Mouse (Mus musculus): ENCODE results near the gene Gdf15.

Gdf15 gene

DNA sequence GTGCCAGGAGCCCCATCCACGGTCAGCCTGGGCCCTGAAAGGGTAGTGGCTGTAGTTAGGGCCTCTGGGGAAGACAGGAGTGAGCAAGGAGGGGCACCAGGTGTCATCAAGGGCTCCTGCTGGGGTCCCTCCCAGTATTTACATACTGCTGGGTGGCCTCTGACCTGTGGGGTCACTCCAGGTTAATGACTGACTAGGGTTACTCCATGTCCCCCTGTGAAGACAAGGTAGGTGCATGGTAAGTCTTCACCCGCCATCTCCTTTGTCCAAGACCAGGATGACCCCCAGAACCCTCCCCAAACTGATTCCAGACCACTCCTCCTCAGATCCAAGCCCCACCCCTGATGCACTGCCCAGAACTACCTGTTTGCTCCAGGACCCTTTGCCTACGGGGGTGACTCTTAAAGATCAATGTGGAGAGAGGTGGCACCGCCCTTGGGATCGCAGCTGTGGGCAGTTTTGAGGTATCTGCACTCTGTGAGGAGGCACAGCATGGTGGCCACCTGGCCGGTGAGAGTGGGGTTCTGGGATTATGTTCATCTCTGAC is at the start of gene Gdf15:
TSS of gene Gdf15 (minus strand) at position 111 of the 547 bp plus-strand sequence.
- no peak for DNase-seq (ENCODE audit: low spot score in 2 of 2)

DNA sequence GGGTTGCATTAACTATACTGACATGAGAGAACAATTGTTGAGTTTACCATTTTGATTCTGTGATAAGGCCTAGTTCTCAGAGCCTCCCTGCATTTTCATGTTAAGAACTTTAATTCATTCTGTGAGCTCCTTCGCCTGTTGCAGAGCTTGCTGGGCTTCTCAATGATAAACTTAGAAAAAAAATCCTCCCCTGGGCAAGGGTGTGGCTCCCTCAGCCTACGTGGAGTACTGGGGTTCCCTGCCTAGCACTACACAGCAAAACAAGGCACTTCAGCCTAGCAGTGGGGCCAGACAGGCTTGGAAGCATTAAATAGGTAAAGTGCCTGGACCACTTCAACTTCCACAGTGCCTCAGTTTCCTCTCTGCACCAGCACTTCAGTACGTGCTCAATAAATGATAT is 49.2 kb upstream of the Gdf15 start:
- DNase-seq (ENCODE audit: low spot score in 2 of 2): no peak

DNA sequence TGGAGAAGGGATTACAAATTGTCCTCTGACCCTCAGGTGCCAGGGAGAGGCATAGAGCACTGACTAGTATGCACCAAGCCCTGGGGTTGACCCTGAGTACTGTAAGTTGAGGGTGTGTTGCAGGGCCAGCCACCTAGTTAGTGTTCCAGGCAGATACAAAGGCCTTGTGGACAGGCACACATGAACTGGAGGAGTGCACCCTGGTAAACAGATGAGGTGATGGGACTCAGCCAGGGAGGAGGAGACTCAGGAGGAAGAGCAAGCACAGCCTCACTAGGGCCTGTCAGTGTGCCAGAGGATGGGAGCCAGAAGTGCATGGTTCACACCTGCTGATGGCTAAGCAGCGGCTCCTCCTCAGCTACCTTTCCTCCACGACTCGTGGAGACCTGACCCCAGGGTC is 47.8 kb upstream of the Gdf15 start:
- DNase-seq (ENCODE audit: low spot score in 2 of 2): no peak

DNA sequence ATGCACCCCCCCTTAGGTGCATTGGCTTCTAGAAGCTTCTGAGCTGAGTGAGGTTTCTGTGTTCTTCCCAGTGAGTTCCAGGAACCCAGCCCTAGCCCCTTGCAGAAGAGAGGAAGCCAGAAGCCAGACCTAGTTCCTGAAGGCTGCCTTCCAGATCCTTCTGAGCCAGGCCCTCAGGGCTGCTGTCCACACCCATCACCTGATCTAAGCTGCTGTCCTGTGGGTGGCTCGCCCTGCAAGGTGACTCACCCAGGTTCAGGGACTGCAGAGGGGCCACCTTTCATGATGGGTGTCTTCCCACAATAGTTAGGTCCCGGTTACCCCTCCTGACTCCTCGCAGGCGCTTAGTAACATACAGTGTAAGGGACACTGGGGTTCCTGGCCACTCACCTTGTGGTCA is 47.1 kb upstream of the Gdf15 start:
- no peak for DNase-seq (ENCODE audit: low spot score in 2 of 2)

DNA sequence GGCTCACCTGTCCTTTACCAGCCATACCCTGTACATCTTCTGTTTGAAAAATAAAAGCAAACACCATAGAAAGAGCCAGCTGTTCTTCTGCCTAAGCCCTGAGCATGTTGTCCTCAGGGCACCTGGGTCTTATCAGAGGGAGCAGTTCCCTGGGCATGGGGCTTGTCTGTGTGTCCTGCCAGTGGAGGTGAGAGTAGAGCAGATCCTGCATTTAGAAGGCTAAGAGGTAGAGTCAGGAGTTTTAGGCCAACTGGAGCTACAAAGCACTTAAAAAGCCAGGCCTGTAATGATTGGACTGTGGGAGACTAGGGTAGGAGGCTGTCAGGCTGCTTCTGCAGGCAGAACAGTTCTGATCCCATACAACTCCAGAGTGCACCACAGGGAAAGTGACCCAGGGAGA is 46.4 kb upstream of the Gdf15 start:
- DNase-seq (ENCODE audit: low spot score in 2 of 2): no peak

DNA sequence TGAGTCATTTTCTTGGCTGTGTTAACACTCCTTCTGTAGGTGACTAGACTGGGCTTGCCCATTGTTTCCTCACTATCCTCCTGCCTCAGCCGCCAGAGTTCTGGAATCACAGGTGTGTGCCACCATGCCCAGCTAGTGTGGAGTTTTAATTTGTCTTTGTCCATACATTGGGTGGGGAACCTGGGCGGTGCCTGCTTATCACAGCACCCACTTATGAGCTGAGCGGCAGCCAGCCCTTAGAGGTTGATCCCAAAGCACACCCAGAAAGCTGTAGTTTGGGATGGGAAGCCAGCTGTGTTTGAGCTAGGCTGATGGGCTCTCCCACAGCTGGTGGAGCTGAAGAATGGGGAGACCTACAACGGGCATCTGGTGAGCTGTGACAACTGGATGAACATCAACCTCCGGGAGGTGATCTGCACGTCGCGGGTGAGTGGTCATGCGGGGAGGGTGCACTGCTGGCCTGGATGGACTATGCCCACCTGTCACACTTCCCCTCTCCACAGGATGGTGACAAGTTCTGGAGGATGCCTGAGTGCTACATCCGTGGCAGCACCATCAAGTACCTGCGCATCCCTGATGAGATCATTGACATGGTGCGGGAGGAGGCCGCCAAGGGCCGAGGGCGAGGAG is 45.3 kb upstream of the Gdf15 start:
- no peak for DNase-seq (ENCODE audit: low spot score in 2 of 2)

DNA sequence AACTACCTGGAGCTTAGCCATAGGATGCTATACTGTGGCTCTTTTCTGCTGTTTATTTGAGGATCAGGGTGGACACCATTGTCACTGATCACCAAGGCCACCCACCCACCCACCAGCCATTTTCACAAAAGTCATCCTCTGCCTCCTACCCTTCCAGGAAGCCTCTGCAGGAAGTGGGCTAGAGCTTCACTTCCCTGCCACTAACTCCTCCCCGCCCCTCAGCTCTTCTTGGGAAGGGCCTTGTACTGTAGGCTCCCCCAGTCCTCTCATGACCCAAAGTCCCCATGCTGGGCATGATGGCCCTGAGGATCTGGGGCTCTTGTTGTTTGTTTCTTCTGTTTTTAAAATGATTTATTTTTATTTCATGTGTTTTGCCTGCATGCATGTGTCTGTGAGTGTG is 43.1 kb upstream of the Gdf15 start:
- no peak for DNase-seq (ENCODE audit: low spot score in 2 of 2)

DNA sequence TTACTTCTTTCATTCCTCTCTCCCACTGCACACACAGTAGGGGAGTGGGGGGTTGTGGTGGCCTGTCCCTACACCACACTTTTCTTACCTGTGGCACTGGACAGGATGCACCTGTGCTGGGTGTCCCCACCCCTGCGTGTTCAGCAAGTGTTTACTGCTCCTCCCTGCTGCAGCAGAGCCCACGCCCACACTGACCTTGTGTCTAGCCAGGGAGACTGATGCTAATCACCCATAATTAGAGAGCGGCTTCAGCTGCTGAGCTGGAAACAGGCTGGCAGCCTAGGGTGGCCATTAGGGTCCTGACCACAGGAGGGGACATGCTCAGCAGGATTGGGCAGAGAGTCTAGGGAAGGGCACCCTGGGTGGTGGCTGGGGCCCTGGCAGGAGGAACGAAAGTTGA is 42.5 kb upstream of the Gdf15 start:
- DNase-seq (ENCODE audit: low spot score in 2 of 2): no peak

DNA sequence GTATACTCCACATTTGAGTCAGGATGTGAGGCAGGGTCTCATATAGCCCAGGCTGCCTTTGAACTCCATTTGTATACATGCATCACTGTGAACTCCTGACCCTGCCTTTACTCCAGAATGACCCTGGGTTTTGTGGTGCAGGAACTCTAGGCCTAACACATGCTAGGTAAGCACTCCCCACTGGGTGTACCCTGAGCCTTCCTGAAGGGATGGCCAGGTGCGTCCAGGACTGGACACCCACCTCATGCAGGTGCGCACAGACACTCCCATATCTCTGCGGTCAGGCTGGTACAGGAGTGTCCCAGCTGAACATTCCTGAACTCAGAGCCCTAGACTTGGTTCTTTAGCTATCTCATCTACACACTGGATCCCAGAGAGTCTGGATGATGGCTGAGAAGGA is 41.9 kb upstream of the Gdf15 start:
- DNase-seq (ENCODE audit: low spot score in 2 of 2): no peak

DNA sequence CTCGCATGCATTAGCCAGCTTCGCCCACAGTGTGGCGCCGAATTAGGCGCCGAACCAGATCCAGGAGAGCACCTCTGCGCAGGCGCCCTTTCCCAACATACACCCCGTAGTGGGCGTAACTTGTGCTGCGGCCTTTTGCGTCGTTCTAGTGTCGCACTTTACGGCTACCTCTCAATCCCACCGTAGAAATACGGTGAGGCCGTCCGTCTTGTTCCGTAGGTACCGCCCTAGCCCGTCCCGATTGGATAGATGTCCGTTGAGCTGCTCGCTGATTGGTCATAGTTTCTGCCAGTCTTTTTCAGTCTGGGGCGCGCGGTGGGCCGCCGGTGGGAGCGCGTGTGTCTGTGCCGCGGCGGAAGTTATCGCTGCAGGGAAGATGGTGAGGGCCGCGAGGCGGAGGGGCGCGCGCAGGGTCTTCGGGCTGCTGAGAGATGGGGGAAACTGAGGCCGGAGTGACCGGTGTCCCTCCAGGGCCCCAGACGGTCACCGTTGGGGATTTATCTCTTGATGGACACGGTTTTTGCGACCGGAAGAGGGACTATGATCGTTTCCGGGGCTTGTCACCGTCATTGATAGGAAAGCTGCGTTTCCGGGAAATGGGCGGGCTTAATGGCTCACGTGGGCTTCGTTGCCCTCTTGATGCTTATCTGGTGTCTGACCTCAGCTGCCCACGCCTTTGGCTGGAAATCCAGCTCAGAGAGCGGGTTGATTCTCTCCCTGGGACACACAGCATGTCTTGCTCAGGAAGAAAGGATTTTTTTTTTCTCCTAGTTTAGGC is 41.0 kb upstream of the Gdf15 start, which contains the start of gene Lsm4:
TSS of gene Lsm4 (plus strand) at position 170 of the 778 bp plus-strand sequence.
- peak; percentile 99 to 100 for DNase-seq (ENCODE audit: low spot score in 2 of 2)

DNA sequence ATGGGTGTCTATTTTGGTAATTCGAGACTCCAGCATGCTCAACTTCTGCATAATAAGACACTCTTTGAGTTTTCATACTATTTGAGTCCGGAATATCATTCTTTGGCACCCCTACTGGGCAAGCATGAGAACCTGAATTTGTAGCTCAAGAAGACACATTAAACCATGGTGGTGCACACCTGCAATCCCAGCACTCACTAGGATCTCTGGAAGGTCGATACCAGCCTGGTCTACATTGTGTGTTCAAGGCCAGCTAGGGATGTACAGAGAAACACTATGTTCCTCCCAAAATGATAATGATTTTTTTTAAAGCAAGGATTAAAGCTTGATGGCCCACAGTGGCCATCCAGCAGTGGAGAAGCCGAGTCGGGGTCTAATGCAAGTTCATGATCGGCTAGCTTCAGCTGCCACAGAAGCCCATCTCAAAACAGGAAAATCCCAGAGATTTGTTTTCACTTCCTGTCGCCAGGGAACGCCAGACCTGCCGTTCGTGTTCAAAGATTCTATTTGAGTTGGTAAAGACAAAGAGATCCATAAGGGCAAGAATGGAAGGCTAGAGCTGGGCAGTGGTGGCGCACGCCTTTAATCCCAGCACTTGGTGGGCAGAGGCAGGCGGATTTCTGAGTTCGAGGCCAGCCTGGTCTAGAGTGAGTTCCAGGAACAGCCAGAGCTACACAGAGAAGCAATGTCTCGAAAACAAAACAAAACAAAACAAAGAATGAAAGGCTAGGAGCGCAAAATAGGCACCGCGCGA is 40.2 kb upstream of the Gdf15 start:
- no peak for DNase-seq (ENCODE audit: low spot score in 2 of 2)

DNA sequence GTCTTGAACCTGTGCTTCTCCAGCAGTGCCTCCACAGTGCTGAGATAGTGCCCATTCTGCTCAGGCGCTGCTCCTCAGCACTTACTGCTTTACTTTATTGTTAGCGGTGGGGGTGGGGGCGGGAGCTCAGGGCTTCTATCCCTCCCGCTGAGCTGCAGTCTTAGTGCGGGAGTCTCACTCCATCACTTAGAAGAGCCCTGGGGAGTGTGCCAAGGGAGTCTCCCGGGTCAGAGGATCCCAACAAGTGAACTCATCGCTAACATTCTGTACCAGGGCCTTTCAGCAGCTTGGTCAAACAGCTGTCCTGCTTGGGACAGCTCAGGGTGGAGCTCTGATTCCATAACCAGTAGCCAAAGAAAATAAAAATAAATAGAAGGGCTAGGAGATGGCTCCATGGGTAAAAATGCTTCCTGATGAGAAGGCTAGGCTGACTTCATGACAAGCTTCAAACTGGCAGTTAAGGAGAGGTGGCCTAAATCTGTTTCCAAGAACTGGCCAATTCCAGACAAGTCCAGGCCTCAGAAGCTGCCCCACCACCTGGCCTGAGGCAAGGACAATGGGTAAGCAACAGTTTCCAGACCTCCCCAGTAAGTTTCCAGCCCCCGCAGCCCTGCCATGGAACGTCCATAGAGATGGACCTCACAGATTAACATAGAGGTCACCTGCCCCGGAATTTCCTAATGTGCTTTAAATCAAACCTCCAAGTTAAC is 39.5 kb upstream of the Gdf15 start:
- no peak for DNase-seq (ENCODE audit: low spot score in 2 of 2)

DNA sequence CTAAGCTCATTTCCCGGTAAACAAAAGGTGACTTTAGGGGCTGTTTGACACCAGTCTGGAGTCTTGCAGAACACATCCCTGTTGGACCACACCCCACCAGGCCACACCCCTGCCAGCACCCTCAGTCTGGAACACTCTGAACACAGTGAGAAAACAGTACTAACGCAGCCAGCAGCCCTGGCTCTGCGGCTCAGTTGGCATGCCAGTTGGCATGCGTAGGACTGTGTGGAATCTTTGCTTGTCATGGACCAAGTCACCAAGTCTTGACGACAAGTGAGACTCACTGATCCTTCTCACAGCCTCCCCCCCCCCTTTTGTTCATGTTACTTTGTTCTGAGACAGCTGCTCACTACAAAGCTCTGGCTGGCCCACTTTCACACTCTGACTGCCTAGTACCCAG is 34.8 kb upstream of the Gdf15 start:
- DNase-seq (ENCODE audit: low spot score in 2 of 2): peak in 1 of 2 experiments; percentile 45

DNA sequence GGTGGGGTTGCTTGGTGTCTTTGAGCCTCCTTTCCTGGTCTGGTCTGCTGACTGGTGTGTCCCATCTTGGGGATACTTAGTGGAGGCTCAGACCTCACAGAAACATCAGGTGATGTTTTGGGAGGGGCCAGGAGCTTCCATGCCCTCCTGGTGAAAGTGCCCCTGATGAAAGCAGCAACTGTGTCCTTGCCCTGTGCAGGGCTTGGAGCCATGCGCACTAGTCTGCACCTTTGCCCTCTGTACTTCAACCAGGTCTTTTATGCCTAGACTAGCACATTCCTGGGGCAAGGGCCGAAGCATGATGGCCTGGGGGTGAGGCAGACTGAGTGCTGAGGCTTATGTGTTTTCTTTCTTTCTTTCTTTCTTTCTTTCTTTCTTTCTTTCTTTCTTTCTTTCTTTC is 33.3 kb upstream of the Gdf15 start:
- no peak for DNase-seq (ENCODE audit: low spot score in 2 of 2)

DNA sequence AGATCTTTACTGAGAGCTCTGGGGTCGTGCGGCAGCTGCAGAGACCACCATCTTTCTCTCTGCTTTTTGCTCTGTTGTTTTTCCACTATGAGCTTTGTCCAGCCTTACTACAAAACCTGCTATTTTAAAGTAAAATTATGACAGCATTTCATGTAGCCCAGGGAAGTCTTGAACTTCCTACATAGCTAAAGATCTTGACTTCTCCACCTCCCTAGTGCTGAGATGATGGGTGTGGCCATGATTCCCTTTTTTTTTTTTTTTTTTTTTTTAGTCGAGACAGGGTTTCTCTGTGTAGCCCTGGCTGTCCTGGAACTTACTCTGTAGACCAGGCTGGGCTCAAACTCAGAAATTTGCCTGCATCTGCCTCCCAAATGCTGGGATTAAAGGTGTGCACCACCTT is 32.4 kb upstream of the Gdf15 start:
- DNase-seq (ENCODE audit: low spot score in 2 of 2): no peak

DNA sequence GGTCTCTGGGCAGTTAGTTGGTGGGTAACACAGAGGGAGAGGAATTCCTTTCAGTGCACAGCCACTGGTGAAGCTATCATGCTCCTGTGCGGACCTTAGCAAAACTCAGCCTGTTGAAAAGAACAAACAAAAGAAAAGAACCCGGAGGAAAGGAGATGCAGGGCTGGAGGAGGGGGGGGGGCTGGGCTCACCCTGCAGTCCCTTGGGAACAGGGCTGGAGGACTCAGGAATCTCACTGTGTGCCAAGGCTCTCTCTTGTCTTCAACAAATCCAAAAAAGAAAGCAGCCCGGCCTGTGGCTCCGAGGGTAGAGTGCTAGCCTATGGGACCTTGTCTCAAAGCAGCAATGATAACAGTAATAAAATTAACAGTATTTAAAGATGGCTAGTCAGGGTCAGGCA is 31.4 kb upstream of the Gdf15 start:
- no peak for DNase-seq (ENCODE audit: low spot score in 2 of 2)

DNA sequence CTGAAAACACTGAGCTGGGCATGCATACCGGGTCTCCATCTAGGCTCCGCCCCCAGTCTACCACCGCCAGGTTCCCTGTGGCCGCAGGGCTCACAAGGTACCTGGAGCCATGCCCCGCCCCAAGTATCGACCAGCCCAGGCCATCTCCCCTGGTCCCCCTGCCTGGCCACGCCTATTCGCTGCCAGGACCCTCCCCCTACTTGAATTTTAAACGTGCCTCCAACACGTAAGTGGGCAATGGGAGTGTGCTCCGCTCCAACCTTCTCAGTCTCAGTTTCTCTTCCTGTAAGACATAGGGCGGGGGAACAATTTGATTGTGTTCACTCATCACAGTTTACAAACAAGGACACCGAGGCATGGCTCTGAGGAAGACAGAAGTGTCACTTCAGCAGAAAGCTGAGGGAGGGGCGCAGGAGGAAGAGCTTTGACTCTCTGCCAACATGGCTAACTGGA is 28.0 kb upstream of the Gdf15 start, which contains the start of gene Pgpep1:
TSS of gene Pgpep1 (minus strand) at position 116 of the 453 bp plus-strand sequence.
- no peak for DNase-seq (ENCODE audit: low spot score in 2 of 2)

DNA sequence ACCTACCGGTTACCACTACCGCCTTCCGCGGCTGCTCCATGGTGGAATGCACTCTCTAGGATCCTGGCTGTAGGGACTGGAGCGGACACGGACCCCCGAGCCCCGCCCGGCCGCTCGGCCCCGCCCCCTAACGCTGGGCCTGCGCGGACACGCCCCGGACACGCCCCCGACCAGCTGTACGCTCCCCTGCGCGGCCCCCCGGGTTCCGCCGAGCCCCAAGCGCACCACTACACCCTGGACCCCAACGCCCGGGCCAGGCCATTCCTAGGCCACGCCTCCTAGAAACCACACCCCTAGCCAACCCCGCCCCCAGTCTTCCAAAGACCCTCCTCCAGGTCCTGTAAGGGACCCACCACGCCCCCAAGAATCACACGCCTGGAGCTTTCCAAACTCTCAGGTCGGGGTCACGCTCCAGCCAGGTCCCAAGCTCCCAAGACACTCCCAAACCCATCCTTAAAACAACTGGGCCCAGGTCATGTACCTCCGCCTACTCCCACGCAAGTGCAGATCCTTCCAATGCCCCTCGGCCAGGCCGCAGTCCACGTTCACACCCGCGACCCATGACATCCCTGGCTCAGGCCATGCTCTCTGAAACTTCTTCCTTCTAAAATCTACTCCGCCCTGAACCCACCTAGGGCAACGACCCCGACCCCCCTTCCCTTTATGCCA is 27.5 kb upstream of the Gdf15 start:
- peak; percentile 60 to 62 for DNase-seq (ENCODE audit: low spot score in 2 of 2)

DNA sequence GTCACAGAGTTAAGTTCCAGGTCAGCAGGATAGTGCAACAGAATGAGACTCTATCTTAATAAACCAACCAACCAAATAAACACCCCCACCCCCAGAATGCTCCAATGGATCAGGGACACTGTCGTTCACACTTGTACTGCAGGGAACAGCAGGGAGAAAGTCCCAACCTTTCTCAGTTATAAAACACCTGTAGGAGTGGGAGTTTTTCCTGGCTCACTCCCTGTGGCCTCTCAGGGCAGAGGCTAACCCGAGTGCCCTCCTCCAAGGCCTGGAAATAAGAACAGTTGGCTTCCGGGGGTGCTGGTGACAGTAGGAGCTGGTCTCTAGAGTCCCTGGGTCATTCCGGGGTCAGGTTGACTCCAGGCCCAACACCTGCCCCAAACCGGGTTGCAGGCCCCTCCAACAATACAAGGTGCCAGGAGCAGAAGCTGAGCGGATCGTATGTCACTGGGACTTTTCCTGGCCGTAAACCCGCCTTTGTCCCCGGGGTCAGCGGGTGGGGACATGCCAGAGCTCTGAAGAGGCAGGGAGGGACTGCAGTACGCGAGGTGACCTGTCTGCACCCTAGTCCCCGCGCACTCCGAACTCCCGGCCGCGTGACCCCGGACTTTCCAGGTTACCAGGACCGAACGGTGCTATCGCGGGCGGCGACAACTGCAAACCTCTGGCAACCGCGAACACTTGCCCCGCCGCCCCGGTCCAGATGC is 26.8 kb upstream of the Gdf15 start:
- peak in 1 of 2 experiments; percentile 28 for DNase-seq (ENCODE audit: low spot score in 2 of 2)

DNA sequence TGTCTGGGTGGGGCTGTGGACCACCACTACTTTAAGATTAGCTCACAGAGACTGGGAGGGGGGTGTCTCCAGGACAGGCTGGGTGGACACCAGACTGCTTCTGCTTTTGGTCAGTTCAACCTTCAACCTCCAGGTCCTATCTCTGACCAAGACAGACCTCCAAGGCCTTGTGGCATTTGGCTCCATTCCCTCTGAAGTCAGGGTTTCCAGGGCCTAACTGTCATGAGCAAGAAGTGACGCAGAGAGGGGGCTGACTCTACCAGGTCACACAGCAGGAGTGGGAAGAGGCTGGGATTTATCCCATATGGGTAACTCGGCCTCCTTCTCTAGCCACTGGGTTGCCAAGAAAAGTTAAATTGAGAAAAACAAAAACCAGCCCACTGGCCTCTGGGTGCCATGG is 25.5 kb upstream of the Gdf15 start:
- DNase-seq (ENCODE audit: low spot score in 2 of 2): no peak

All from right cerebral cortex, adult 2 months (tissue).